Mouse (Mus musculus) thymus, postnatal 4 days (tissue): ENCODE measurements around the gene 4921517D22Rik.

Source experiments
- DNase-seq: peaks from one replicate; pipeline ENCODE4 v3.0.0; 2021

Gene 4921517D22Rik

GRCm38 (mm10) chr13:59657781-59658180, 36.1 kb downstream of the 4921517D22Rik start:
- no peak for DNase-seq

GRCm38 (mm10) chr13:59656975-59657388, 36.9 kb downstream of the 4921517D22Rik start:
- DNase-seq, result no peak

GRCm38 (mm10) chr13:59656316-59656832, 37.5 kb downstream of the 4921517D22Rik start:
- no peak for DNase-seq

GRCm38 (mm10) chr13:59655718-59656315, 38.1 kb downstream of the 4921517D22Rik start:
- DNase-seq, result no peak

GRCm38 (mm10) chr13:59654465-59654864, 39.4 kb downstream of the 4921517D22Rik start:
- no peak for DNase-seq

GRCm38 (mm10) chr13:59653136-59653535, 40.8 kb downstream of the 4921517D22Rik start:
- DNase-seq, result no peak

- no peak for DNase-seq
Measured at GRCm38 (mm10) chr13:59652651-59653050, 41.3 kb downstream of the 4921517D22Rik start.

- no peak for DNase-seq
Measured at GRCm38 (mm10) chr13:59649781-59650180, 44.1 kb downstream of the 4921517D22Rik start.

GRCm38 (mm10) chr13:59648598-59648997, 45.3 kb downstream of the 4921517D22Rik start:
- no peak for DNase-seq

- no peak for DNase-seq
Measured at GRCm38 (mm10) chr13:59647484-59647883, 46.4 kb downstream of the 4921517D22Rik start.

GRCm38 (mm10) chr13:59646674-59647244, 47.1 kb downstream of the 4921517D22Rik start:
- no peak for DNase-seq

- DNase-seq, result no peak
Measured at GRCm38 (mm10) chr13:59645491-59645890, 48.4 kb downstream of the 4921517D22Rik start.

GRCm38 (mm10) chr13:59642818-59643217, 51.1 kb downstream of the 4921517D22Rik start:
- no peak for DNase-seq

- DNase-seq, result no peak
Measured at GRCm38 (mm10) chr13:59640178-59640440, 53.8 kb downstream of the 4921517D22Rik start.

GRCm38 (mm10) chr13:59639368-59640177, 54.3 kb downstream of the 4921517D22Rik start:
- no peak for DNase-seq

- no peak for DNase-seq
Measured at GRCm38 (mm10) chr13:59637800-59638199, 56.1 kb downstream of the 4921517D22Rik start.
